Mouse (Mus musculus) neural tube, embryonic 13.5 days (tissue): ENCODE results near the gene Anapc7. TPM values are rescaled to one million over a fixed set of nuclear protein-coding genes. Genes with fewer than 3 reads are reported as not detected.

Experiments used
- ATAC-seq: fragments of 200-750 bp; cut with Nextera tagmentation; 2 replicates; pipeline ENCODE4 v1.8.0; 2017; ENCODE audit warnings: low read depth, mild to moderate bottlenecking, moderate TSS enrichment, moderate library complexity
- H3K27ac ChIP-seq: fragments of 300-500 bp; sonication (generic); replicated peaks from 2 replicates; pipeline ENCODE4 v1.5.1; 2015; ENCODE audit warnings: moderate library complexity, mild to moderate bottlenecking, inconsistent platforms
- H3K27me3 ChIP-seq: fragments of 300-500 bp; sonication (generic); 2 replicates; pipeline ENCODE4 v1.6.1; 2015; ENCODE audit warnings: mild to moderate bottlenecking, inconsistent platforms
- H3K36me3 ChIP-seq: fragments of 300-500 bp; sonication (generic); 2 replicates; pipeline ENCODE4 v1.6.1; 2015; ENCODE audit warnings: mild to moderate bottlenecking, inconsistent platforms
- H3K4me1 ChIP-seq: fragments of 300-500 bp; sonication (generic); replicated peaks from 2 replicates; pipeline ENCODE4 v1.6.1; 2015; ENCODE audit warnings: inconsistent platforms
- H3K4me2 ChIP-seq: fragments of 300-500 bp; sonication (generic); 2 replicates; pipeline ENCODE4 v1.6.1; 2015; ENCODE audit warnings: inconsistent platforms, mild to moderate bottlenecking, moderate library complexity
- H3K4me3 ChIP-seq: fragments of 300-500 bp; sonication (generic); 2 replicates; pipeline ENCODE4 v1.5.1; 2015; ENCODE audit warnings: mild to moderate bottlenecking, inconsistent platforms
- H3K9ac ChIP-seq: fragments of 300-500 bp; sonication (generic); 2 replicates; pipeline ENCODE4 v1.6.1; 2015; ENCODE audit warnings: moderate library complexity, mild to moderate bottlenecking, inconsistent platforms
- H3K9me3 ChIP-seq: fragments of 300-500 bp; sonication (generic); 2 replicates; pipeline ENCODE4 v1.6.1; 2016; ENCODE audit warnings: inconsistent platforms
- WGBS: fragments of 180-500 bp; shearing (Covaris S2); methylation state at CpG from one replicate; pipeline ENCODE4 v1.1.7; 2015; 5-methylcytosine and 5-hydroxymethylcytosine counted together
- polyA plus RNA-seq: library from polyadenylated mRNA; unstranded; fragments of >200 nt; fragmentation: Nextera tagmentation; extraction: Ambion mirVana; gene quantifications from 2 replicates; pipeline ENCODE4 v1.2.1, GENCODE M21; 2015

Gene Anapc7
- polyA plus RNA-seq, 1 experiment from 2014 or later, result 47.8 TPM

GRCm38 (mm10) chr5:122392227-122393004 lies 29.1 kb upstream of the Anapc7 start:
- 15% methylated on average over 19 of the region's 19 CpGs for whole genome bisulfite sequencing
- Histone ChIP-seq H3K36me3 (peaks cover 11% of the 10 kb centered on the region), H3K27ac (peak overlapping the region; percentile 66), H3K9ac (peak overlapping the region; percentile 82), H3K4me2 (peak overlapping the region; percentile 87), H3K4me1 (peaks cover 12% of the 10 kb centered on the region), H3K27me3 (no peaks in the 10 kb centered on the region), H3K9me3 (no peaks in the 10 kb centered on the region), H3K4me3 (peak overlapping the region; percentile 75)
- peak; percentile 62 for ATAC-seq

GRCm38 (mm10) chr5:122393887-122394286 lies 27.6 kb upstream of the Anapc7 start:
- Histone ChIP-seq H3K9me3 (no peaks in the 10 kb centered on the region), H3K4me3 (no peak overlapping the region), H3K36me3 (peaks cover 25% of the 10 kb centered on the region), H3K9ac (no peak overlapping the region), H3K4me2 (no peak overlapping the region), H3K4me1 (peaks cover 12% of the 10 kb centered on the region), H3K27me3 (no peaks in the 10 kb centered on the region), H3K27ac (no peak overlapping the region)
- no peak for ATAC-seq
- WGBS, result 60% methylated on average over 2 of the region's 2 CpGs

- 87% methylated on average over 10 of the region's 10 CpGs for WGBS
- Histone ChIP-seq H3K4me1 (peaks cover 12% of the 10 kb centered on the region), H3K4me3 (no peak overlapping the region), H3K4me2 (no peak overlapping the region), H3K27ac (0 out of 2 replicates have a peak overlapping the region, but pooled peaks have one; percentile 33), H3K9me3 (no peaks in the 10 kb centered on the region), H3K36me3 (peaks cover 43% of the 10 kb centered on the region), H3K9ac (no peak overlapping the region), H3K27me3 (no peaks in the 10 kb centered on the region)
- no peak for ATAC-seq
Measured at GRCm38 (mm10) chr5:122396791-122397190, 24.7 kb upstream of the Anapc7 start.

- no peak for ATAC-seq
- Histone ChIP-seq H3K9ac (no peak overlapping the region), H3K4me3 (no peak overlapping the region), H3K4me1 (peaks cover 9% of the 10 kb centered on the region), H3K9me3 (no peaks in the 10 kb centered on the region), H3K36me3 (peaks cover 50% of the 10 kb centered on the region), H3K4me2 (no peak overlapping the region), H3K27me3 (no peaks in the 10 kb centered on the region), H3K27ac (no peak overlapping the region)
- WGBS, result 87% methylated on average over 8 of the region's 8 CpGs
Measured at GRCm38 (mm10) chr5:122397495-122397894, 24.0 kb upstream of the Anapc7 start.

GRCm38 (mm10) chr5:122399871-122400270 lies 21.6 kb upstream of the Anapc7 start:
- WGBS, result 95% methylated on average over 8 of the region's 8 CpGs
- ATAC-seq, result no peak
- Histone ChIP-seq H3K9ac (no peak overlapping the region), H3K9me3 (no peaks in the 10 kb centered on the region), H3K27me3 (no peaks in the 10 kb centered on the region), H3K27ac (no peak overlapping the region), H3K4me1 (no peaks in the 10 kb centered on the region), H3K4me2 (no peak overlapping the region), H3K36me3 (peaks cover 74% of the 10 kb centered on the region), H3K4me3 (no peak overlapping the region)

GRCm38 (mm10) chr5:122400628-122401302 lies 20.7 kb upstream of the Anapc7 start:
- 88% methylated on average over 18 of the region's 18 CpGs for WGBS

GRCm38 (mm10) chr5:122401303-122401640 lies 20.2 kb upstream of the Anapc7 start:
- H3K4me2 ChIP-seq, result no peak overlapping the region
- H3K9me3 ChIP-seq, result 0 out of 2 replicates have a peak, but pooled peaks cover under 1% of the 10 kb centered on the region
- H3K27ac ChIP-seq, result no peak overlapping the region
- no peak overlapping the region for H3K4me3 ChIP-seq
- H3K27me3 ChIP-seq, result no peaks in the 10 kb centered on the region
- H3K9ac ChIP-seq, result no peak overlapping the region
- 17% methylated on average over 8 of the region's 8 CpGs for WGBS
- H3K4me1 ChIP-seq, result no peaks in the 10 kb centered on the region
- peaks cover 88% of the 10 kb centered on the region for H3K36me3 ChIP-seq
- 0 out of 2 replicates have a peak, but pooled peaks have one; percentile 47 for ATAC-seq

More at GRCm38 (mm10) chr5:122400628-122401302, 20.7 kb upstream of the Anapc7 start:
- no peaks in the 10 kb centered on the region for H3K27me3 ChIP-seq
- H3K9me3 ChIP-seq, result no peaks in the 10 kb centered on the region
- H3K9ac ChIP-seq, result no peak overlapping the region
- no peaks in the 10 kb centered on the region for H3K4me1 ChIP-seq
- H3K36me3 ChIP-seq, result peaks cover 83% of the 10 kb centered on the region
- no peak overlapping the region for H3K27ac ChIP-seq
- H3K4me3 ChIP-seq, result no peak overlapping the region
- H3K4me2 ChIP-seq, result no peak overlapping the region
- ATAC-seq, result no peak

GRCm38 (mm10) chr5:122402160-122402559 lies 19.3 kb upstream of the Anapc7 start:
- WGBS, result 77% methylated on average over 13 of the region's 13 CpGs
- H3K4me1 ChIP-seq, result no peaks in the 10 kb centered on the region
- H3K4me3 ChIP-seq, result no peak overlapping the region
- H3K4me2 ChIP-seq, result no peak overlapping the region
- peaks cover 89% of the 10 kb centered on the region for H3K36me3 ChIP-seq
- no peak overlapping the region for H3K27ac ChIP-seq
- no peaks in the 10 kb centered on the region for H3K27me3 ChIP-seq
- no peak overlapping the region for H3K9ac ChIP-seq
- 0 out of 2 replicates have a peak, but pooled peaks cover 4% of the 10 kb centered on the region for H3K9me3 ChIP-seq
- no peak for ATAC-seq

GRCm38 (mm10) chr5:122402772-122403171 lies 18.7 kb upstream of the Anapc7 start:
- ATAC-seq, result no peak
- 0 out of 2 replicates have a peak, but pooled peaks cover 4% of the 10 kb centered on the region for H3K9me3 ChIP-seq
- H3K36me3 ChIP-seq, result peaks cover 89% of the 10 kb centered on the region
- WGBS, result 94% methylated on average over 5 of the region's 5 CpGs
- no peak overlapping the region for H3K4me3 ChIP-seq
- H3K4me2 ChIP-seq, result no peak overlapping the region
- no peak overlapping the region for H3K9ac ChIP-seq
- no peaks in the 10 kb centered on the region for H3K27me3 ChIP-seq
- H3K27ac ChIP-seq, result no peak overlapping the region
- H3K4me1 ChIP-seq, result no peaks in the 10 kb centered on the region

- WGBS, result 95% methylated on average over 12 of the region's 12 CpGs
- no peak overlapping the region for H3K27ac ChIP-seq
- no peaks in the 10 kb centered on the region for H3K27me3 ChIP-seq
- no peaks in the 10 kb centered on the region for H3K4me1 ChIP-seq
- H3K36me3 ChIP-seq, result peaks cover 87% of the 10 kb centered on the region
- H3K4me3 ChIP-seq, result no peak overlapping the region
- H3K9me3 ChIP-seq, result 0 out of 2 replicates have a peak, but pooled peaks cover 4% of the 10 kb centered on the region
- no peak for ATAC-seq
- no peak overlapping the region for H3K4me2 ChIP-seq
- no peak overlapping the region for H3K9ac ChIP-seq
Measured at GRCm38 (mm10) chr5:122403362-122403761, 18.1 kb upstream of the Anapc7 start.

- no peaks in the 10 kb centered on the region for H3K4me1 ChIP-seq
- ATAC-seq, result no peak
- H3K27ac ChIP-seq, result no peak overlapping the region
- 0 out of 2 replicates have a peak, but pooled peaks cover 4% of the 10 kb centered on the region for H3K9me3 ChIP-seq
- H3K36me3 ChIP-seq, result peaks cover 78% of the 10 kb centered on the region
- no peak overlapping the region for H3K4me3 ChIP-seq
- WGBS, result 96% methylated on average over 10 of the region's 10 CpGs
- no peaks in the 10 kb centered on the region for H3K27me3 ChIP-seq
- no peak overlapping the region for H3K4me2 ChIP-seq
- H3K9ac ChIP-seq, result no peak overlapping the region
Measured at GRCm38 (mm10) chr5:122405537-122405936, 16.0 kb upstream of the Anapc7 start.
